Mouse (Mus musculus) erythroblast, embryonic 14.5 days (primary cell): Measurements from ENCODE around the gene Atf1.

Experiments used
- GATA1 ChIP-seq: IDR thresholded peaks from 2 replicates; pipeline ENCODE4 v1.6.1; 2012; ENCODE audit warnings: low read length, inconsistent platforms, mixed read lengths
- TAL1 ChIP-seq: IDR thresholded peaks from 3 replicates; pipeline ENCODE4 v1.6.1; 2012; ENCODE audit warnings: low read length, inconsistent platforms, mixed read lengths

DNA sequence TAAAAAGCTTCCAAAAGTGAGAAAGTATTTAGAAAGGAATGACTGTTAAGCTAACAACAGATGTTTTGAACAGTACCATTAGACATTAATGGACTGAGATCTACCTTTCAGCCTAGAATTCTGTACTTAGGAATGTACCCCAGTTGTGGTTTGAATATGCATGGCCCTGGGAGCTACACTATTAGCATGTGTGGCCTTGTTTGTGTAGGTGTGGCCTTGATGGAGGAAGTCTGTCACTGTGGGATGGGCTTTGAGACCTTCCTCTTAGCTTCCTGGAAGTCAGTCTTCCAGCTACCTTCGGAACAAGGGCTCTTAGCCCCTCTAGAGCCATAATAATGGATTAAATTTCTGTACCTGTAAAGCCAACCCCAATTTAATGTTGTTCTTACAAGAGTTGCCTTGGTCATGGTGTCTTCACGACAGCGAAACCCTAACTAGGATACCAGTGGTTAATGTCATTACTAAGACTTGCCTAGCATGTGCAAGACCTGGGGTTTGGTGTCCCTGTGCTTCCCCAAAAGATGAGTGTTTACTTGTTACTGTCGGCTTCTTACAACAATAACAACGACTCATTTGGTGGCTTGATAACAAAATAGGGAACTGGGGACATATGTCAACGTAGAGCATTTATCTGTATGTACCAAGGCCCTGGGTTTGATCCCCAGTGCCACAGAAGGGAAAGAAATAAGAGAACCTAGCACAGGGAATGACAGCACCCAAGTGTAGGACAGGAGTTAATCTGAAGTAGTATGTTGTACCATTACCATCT is 21.2 kb downstream of the Atf1 start:
- TF ChIP-seq GATA1 (no peak), TAL1 (no peak)
